Mouse (Mus musculus) retina, postnatal 1 day (tissue): ENCODE measurements at regions not wholly inside any gene's neighbourhood (a gene's known extent, or its start where the extent isn't known, plus 50 kb on each side); places are given as distances from the start of the nearest gene placed in this dataset.
A peak's percentile ranks its signal among the peaks of the same experiment; 100 is the strongest.

Experiments used
- DNase-seq: peaks from one replicate; pipeline ENCODE4 v3.0.0-alpha.2; 2012

- no peak for DNase-seq
These were observed 260.9 kb downstream of the Sox4 start for GRCm38 (mm10) chr13:28692587-28692986.

- no peak for DNase-seq
These were observed 262.9 kb downstream of the Sox4 start for GRCm38 (mm10) chr13:28690511-28691160.

GRCm38 (mm10) chr13:28687838-28688237, 265.7 kb downstream of the Sox4 start:
- no peak for DNase-seq

GRCm38 (mm10) chr13:28684311-28684710, 269.2 kb downstream of the Sox4 start:
- no peak for DNase-seq

GRCm38 (mm10) chr13:28680266-28680665, 273.2 kb downstream of the Sox4 start:
- DNase-seq: no peak

GRCm38 (mm10) chr13:28673622-28674021, 279.9 kb downstream of the Sox4 start:
- DNase-seq: no peak

GRCm38 (mm10) chr13:28671543-28671942, 282.0 kb downstream of the Sox4 start:
- peak; percentile 39 for DNase-seq

GRCm38 (mm10) chr13:28669832-28670585, 283.5 kb downstream of the Sox4 start:
- no peak for DNase-seq

- no peak for DNase-seq
These were observed 286.7 kb downstream of the Sox4 start for GRCm38 (mm10) chr13:28666832-28667231.

- no peak for DNase-seq
These were observed 288.4 kb downstream of the Sox4 start for GRCm38 (mm10) chr13:28665150-28665549.

- peak; percentile 17 for DNase-seq
These were observed 288.8 kb downstream of the Sox4 start for GRCm38 (mm10) chr13:28664698-28665097.

GRCm38 (mm10) chr13:28663950-28664681, 289.4 kb downstream of the Sox4 start:
- peak; percentile 89 for DNase-seq

GRCm38 (mm10) chr13:28663459-28663858, 290.1 kb downstream of the Sox4 start:
- peak; percentile 45 for DNase-seq

GRCm38 (mm10) chr13:28662316-28662752, 291.2 kb downstream of the Sox4 start:
- DNase-seq: no peak

- no peak for DNase-seq
These were observed 293.4 kb downstream of the Sox4 start for GRCm38 (mm10) chr13:28660151-28660550.

- no peak for DNase-seq
These were observed 294.9 kb downstream of the Sox4 start for GRCm38 (mm10) chr13:28658652-28659051.

GRCm38 (mm10) chr13:28654883-28655282, 298.6 kb downstream of the Sox4 start:
- DNase-seq: no peak

GRCm38 (mm10) chr13:28653362-28653761, 300.2 kb downstream of the Sox4 start:
- no peak for DNase-seq

GRCm38 (mm10) chr13:28651810-28652209, 301.7 kb downstream of the Sox4 start:
- DNase-seq: no peak

GRCm38 (mm10) chr13:28645881-28646280, 307.6 kb downstream of the Sox4 start:
- no peak for DNase-seq

- DNase-seq: no peak
These were observed 308.5 kb downstream of the Sox4 start for GRCm38 (mm10) chr13:28644846-28645574.

- no peak for DNase-seq
These were observed 312.7 kb downstream of the Sox4 start for GRCm38 (mm10) chr13:28640826-28641225.
